Mouse (Mus musculus) hindlimb bud, embryonic 11.5 days (tissue): ENCODE results near the gene Map3k15.
A peak's percentile ranks its signal among the peaks of the same experiment; 100 is the strongest.

ENCODE experiments used
- DNase-seq: peaks from one replicate; pipeline ENCODE4 v3.0.0-alpha.2; 2012; ENCODE audit warnings: low read depth, low spot score; ENCODE audit errors: extremely low spot score

Gene Map3k15

DNA sequence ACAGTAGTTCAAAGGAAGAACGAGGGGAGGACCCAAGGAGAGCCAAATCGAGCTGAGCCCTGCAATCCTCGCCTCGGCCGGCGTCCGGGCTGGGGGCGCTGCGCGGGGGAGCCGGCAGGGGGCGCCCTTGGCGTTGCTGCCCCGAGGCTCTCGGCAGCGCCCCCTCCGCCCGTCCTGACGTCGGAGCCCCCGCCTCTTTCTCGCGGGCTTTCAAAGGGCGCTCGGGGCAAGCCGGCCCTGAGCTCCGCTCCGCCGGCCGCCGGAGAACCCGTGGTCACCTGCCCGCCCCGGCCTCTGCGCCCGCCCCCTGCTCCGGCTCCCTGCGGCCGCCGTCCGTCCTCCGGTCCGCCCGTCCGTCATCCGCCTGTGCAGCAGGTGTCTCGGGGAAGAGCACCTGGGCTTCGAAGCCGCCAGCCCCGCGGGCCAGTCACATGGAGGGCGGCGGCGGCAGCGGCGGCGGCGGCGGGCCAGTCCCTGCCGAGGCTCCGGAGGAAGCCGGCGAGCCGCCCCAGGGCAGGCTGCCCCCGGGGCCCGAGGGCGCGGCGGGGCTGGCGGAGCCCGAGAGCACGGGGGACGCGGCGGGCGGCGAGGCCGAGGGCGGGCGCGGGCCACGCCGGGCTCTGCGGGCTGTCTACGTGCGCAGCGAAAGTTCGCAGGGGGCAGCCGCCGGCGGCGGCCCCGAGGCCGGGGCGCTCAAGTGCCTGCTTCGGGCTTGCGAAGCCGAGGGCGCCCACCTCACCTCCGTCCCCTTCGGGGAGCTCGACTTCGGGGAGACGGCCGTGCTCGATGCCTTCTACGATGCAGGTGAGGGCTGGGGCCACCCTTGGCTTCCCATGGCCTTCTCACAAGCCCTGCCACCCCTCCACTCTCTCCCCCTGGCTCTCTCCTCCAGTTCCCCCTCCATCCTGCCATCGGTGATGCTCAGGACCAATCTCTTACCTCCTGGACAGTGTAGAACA lies at the start of gene Map3k15:
TSS of gene Map3k15 (plus strand) at position 432 of the 959 bp plus-strand sequence.
- no peak for DNase-seq

DNA sequence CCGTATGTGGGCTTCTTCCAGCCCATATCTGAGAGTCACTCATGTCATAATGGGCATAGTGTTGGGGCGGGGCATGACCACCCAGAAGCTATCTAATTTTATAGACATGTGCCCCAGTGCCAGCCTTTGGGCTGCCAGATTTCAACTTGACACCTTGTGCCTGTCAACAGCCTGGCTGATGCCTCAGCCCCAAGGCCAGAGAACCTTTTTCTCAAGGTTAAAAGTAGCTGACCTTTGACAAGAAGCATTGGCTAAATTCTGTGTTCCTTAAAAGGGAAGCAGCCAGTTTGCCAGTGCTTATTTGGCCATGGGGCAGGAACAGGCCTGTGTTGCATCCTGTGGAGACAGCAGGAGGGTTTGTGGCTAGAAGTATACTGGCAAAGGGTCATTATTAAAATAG lies 45.7 kb upstream of the Map3k15 start:
- no peak for DNase-seq

DNA sequence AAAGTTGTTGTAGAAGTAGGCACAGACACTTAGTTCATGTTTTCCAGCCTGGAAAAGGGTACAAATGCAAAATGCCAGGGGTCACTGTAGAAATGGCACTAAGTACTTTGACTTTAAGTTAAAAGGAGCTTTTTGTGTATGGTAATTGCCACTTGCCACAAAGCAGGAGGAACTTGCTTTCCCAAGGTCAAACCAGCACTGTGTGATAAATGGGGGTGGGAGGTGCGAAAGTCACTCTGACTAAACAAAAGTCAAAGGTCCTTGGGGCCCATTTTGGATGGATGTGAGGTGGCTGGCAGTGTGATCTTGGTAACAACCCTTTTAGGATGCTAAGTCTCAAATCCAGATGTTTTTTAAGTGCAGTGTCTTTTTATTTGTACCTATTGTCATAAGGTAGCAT lies 44.6 kb upstream of the Map3k15 start:
- DNase-seq = no peak

DNA sequence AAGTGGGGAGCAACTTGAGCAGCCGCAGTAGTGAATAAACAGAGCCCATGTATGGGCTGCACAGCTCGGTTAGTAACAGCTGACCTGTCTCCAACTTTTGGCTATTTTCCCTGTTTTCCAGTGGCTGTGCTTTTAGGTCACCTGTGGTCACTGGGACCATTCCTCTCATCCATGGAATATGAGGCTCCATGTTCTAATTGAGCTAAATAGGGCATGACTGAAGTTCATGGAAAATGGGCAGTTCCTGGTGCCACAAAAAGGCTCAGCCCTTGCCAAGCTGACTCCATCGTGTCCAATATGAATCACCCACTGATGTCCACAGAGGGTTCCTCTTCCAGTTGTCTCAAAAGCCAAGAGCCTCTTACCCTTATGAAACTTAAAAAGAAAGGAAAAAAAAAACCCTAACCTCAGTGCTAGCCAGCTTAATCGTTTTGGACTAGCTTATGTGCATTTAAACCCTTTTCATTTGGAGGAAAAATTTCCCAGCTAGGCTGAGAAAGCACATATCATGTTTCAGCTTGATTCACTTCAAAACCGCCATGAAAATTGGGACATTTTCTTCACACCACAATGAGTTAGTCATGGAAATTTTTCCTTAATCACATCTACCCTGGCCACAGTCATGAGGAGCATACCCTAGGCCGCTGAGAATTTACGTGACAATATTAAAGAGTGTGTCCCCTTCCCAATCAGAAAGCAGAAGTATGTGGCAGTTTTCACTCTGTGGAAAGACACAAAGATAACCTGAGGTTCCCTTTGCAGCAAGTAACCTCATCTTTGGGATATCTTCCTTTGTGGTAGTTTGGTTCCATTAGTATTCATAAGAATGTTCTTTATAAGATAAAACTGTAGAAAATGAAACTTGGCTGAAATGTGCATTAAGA lies 34.4 kb upstream of the Map3k15 start:
- no peak for DNase-seq

DNA sequence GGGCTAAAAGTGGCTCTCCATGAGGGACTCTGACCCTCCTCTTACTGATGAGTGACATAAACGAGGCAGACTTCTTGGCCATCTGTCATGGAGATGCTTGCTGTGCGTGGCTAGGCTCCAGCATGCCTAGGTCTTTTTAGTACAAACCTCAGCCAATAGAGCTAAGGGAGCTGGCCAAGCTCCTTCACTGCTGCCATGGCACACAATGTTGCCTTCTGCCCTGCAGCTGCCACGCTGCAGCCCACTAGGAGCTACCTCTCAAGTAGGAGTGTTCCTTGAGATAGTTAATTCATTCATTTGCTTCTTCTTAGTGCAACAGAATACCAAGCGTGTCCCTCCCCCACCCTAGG lies 33.8 kb upstream of the Map3k15 start:
- DNase-seq = no peak

DNA sequence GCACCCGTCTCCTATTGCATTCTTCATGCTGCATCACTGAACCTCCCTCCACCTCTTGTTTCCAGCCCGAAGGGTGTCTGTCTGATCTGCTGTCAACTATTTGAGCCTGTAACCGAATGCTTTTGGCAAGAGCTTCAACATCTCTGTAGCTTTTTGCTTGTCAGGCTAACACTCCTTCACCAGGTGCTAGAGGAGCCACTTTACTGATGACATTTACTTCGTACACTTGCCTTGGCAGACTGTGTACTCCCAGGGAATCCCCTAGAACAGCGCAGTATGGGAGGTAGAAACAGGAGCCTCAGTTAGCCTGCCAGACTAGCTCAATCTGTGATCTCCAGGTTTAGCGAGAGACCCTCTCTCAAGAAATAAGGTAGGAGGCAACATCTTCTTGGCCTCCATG lies 32.8 kb upstream of the Map3k15 start:
- DNase-seq = no peak

DNA sequence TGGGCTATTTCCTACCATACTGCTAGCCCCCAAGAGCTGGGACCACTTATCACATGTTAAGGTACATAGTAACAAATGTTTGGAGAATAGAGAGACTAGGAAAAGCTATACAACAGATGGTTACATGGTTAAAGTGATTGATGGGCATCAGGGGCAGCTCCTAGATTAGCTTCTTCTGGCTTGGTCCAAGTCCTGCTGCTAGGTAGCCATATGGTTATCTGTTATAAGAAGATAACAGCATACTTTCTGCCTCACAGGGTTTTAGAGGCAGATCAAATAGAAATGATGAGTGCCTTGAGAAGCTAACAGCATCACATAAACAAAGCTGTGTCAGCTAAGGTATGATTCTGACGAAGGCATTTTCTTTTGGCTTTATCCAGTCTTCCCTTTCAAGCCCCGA lies 26.8 kb upstream of the Map3k15 start:
- DNase-seq = no peak

DNA sequence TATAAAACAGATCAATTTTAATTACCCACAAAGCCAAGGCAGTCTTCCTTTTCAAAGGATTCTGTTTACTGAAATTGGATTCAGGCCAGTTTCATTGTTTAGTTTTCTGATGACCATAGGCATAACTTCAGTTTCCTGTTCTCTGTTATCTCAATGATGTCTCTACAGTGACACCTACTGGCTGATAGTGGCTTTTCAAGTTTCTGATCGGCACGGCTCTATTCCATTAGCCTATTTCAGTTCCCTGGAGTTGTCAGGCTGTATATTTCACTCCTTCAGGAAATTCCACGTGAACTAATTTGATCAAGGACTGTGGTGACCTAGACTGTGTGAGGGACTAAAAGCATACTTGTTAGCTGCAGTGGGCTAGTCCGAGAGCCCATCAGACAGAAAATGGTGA lies 25.0 kb upstream of the Map3k15 start:
- DNase-seq = peak; percentile 46

DNA sequence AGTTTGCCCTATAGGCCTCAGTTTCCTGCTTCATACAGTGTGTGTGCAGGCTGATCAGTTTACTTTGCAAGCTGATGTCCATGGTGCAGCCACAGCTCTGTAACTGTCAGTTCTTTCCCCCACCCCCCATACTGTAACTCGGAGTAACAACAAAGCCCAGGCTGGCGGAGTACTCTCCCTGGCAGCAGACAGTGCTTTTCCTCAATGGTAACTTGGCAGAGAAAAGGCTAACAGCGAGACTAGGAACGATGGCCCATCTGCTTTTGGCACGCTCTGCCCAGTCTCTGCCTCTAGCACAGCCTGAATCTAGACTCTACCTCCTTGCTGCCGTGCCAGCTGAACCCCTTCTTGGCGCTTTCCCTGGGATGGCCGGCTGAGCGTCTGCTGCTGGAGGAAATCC lies 24.3 kb upstream of the Map3k15 start:
- no peak for DNase-seq

DNA sequence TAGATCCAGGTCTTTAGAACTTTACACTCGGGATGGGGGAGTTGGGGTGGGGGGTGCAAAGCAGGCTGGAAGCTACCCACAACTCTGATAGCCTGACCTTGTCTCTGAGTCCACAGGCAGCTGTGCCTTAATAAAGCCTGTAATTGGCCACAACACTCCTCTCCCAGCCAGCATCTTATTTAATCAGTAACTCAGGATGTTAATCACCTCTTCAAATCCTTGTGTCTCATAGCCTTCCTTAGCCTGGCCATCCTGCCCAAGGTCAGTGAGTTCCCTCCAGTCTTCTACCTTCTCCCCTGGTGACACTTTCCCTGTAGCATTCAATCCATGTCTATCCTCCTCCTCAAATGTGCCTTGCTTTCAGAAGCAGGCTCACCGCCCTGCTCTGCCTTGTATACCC lies 19.2 kb upstream of the Map3k15 start:
- DNase-seq = no peak

DNA sequence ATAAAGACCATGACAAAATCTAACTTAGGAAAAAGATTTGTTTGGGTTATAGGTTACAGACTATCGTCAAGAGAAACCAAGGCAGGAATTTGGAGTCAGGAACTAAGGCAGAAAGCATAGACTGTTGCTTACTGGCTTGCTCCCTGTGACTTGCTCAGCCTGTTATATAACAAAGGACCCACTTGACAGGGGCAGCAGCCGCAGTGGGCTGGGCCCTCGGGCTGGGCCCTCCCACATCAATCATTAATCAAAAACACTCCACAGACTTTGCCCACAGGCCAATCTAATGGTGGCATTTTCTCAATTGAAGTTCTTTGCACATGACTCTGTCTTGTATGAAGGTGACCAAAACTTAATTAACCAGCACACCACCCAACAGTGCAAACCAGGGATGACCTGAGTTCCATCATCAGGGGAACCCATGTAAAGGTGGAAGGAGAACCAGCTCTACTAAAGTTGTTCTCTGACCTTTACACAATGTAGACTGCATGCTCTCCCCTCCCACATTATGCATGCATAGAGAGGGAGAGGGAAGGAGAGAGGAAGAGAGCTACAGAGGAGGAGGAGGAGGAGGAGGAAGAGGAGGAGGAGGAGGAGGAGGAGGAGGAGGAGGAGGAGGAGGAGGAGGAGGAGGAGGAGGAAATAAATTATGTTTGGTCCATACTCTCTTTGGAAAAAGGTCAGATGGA lies 17.0 kb upstream of the Map3k15 start:
- no peak for DNase-seq

DNA sequence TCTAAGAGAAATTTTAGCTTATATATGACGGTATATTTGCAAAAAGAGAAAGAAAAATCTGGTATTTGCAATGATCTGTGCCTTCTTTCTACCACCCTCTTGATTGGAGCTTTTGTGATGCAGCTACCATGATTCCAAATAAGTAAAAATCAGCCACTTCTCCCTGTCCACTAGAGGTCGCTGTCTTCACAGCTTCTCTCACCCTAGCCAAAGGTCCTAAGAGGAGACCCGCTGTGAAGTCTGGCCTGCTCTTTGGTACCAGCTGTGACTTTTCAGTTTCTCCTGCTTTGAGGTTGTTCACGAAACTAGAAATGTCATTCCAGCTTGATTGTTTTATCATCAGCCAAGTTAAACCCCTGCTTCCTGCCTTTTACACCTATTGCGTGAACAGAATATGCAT lies 14.5 kb upstream of the Map3k15 start:
- peak; percentile 8 for DNase-seq

DNA sequence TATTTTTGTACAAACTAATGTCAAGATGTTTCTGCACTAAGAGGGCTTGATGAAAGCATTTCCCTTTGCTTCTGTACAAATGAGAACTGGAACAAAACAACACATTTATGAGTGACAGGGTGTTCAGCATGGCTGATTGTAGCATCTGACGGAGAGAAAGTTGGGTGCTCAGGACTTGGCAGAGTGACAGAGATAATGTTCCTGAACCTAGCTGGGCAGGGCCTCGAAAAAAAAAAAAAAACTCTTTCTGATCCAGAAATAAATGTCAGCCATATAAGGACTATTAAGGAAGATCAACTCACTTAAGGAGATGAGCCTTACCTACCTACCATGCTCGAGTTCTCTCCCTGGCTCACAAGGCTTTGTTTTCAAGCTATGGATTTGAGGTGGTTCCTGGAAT lies 12.0 kb upstream of the Map3k15 start:
- no peak for DNase-seq

DNA sequence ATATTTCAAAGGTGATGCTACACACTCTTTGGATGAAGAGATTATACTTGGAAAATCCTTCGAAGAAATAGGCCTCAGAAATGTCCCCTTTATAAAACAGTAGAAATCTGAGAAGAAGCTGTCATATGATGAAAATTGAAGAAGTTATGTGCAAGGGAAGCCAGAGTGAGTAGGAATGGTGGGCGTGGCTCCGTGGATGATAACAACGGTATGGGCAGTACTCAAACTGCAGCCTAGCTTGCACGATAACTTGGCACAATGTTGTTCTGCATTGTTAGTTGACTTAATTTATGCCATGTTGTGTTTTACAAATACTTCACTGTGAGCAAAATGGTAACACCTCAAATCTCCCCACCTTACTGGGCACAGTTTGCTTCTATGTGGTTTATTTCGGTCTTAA lies 7.6 kb downstream of the Map3k15 start:
- no peak for DNase-seq

DNA sequence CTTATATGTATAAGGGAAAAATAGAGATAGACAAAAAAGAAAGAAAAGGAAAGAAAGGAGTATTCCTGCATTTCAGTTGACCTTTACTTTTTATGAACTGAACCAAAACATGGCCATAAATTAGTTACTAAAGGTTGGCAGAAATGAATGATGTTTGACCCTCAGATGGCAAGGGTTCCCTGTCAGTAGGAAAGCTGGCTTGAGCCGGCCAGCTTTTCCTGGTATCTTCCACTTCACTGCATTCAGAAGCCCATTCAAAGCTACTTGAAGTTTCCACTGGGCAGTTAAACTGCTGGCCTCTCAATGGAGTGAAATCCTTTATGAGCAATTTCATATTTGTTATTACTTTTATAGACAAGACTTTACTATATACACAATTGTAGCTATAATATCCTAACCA lies 65.1 kb downstream of the Map3k15 start:
- DNase-seq = no peak

DNA sequence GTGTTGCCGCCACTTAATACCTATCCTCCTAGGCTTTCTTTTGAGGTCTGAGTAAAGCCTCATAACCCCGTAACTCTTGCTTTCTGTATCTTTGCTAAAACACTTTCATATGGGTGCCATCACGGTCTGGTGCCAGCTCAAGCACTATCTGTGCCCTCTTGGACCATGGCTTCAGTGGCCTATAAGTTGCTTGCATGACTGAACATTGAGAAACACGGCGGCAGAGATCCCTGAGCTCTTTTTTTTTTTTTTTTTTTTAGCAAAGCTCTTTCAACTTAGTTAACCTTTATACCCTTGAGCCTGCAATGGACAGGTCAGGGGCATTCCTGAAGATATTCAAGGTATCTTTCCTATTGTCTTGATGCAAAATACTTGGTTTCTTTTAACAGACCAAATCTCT lies 66.4 kb downstream of the Map3k15 start:
- no peak for DNase-seq

DNA sequence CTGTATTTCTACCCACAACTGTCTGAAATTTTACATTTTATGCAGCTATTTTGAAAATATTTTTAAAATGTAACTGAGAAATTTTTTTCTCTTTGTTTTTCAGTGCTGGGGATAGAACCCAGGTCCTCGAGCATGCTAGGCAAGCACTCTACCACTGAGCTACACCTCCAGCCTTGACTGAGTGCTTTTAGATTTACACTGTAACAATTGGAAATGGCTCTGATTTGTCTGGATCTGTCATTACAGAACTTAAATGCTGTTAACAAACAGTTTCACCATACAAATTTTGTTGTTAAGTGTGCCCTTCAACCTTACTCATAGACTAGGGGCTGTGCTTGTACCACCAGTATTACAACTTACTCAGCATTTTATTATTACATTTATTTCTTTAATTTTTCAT lies 103.7 kb downstream of the Map3k15 start:
- DNase-seq = no peak

DNA sequence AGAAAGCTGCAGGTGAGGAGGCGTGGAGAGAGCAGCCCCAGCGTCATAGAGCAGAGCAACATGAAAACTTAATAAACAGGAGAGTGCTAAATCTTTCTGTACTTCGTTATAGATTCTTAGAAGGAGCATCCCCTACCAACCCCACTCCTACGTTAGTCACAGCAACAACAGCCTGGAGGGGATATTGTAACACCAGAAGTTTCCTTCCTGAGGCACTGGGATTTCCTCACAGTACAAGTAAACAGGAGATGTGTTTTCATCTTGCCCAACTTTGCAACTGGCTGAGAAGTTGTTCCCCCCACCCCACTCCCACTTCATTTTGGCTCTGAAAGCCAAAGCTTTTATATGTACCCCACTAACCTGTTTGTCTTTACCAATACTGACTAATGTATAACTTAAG lies 119.6 kb downstream of the Map3k15 start:
- no peak for DNase-seq

DNA sequence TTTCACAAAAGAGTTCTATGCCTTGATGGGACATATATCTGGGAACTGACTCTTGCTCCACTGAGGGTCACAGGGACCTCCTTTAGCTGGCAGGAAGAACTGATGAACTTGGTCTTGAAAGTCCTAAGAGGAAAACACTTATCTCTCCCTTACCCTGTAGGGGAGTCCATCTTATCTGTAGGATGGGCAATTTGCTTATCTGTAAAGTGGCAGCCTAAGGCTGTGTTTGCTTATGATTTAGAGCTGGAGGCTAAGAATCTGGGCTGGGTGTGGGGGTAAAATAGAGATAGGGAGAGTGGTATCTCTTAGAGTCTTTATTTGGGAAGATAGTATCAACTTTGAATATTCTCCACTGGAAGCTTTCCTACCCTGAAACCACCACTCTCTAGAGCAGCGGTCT lies 125.5 kb downstream of the Map3k15 start:
- DNase-seq = no peak

DNA sequence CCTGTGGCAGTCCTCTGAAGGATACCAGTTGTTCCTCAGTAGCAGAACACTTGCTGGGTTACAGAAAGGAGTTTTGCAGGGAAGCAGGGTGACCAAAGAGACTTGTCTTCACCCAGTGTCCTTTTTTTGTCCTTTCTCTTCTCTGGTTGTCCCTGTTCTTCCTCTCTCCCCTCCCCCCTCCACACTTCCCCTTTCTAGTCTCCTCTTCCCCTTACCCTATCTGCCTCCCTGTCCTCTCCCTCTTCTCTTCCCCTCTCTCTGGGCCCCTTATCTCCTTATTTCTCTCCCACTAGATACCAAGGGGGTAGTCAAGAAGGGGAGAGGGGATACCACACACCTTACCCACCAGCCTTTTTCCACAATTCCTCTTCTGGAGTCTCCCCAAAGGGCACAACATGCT lies 127.8 kb downstream of the Map3k15 start:
- DNase-seq = no peak

DNA sequence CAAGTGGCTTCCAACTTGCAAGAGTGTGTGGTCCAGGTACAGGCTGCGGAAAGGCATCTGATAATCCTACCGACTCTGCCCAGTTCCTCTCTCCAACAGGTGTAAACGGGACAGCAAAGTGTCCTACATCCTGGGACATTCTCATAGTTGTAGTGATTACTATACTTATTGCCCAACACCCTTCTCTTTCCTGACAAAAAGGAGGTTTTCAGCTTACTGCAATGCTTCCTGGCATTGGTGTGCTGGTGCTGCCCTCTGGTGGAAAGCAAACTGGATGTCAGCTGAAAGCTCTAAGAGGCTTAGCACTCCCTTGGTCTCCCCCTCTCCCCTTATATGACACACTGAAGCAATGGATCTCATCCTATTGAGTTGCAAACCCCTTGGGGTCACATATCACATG lies 128.4 kb downstream of the Map3k15 start:
- DNase-seq = no peak
